Mouse (Mus musculus) embryonic fibroblast, embryonic 13.5 days (primary cell): ENCODE measurements at regions not wholly inside any gene's neighbourhood (a gene's known extent, or its start where the extent isn't known, plus 50 kb on each side); places are given as distances from the start of the nearest gene placed in this dataset.

Source experiments
- CTCF ChIP-seq: IDR thresholded peaks from 2 replicates; pipeline ENCODE4 v1.5.1; 2011; ENCODE audit warnings: mild to moderate bottlenecking, control low read depth, low read length, moderate library complexity, borderline replicate concordance; ENCODE audit not compliant: insufficient read depth
- POLR2A ChIP-seq: IDR thresholded peaks from 2 replicates; pipeline ENCODE4 v1.6.1; 2011; ENCODE audit warnings: low read depth, mild to moderate bottlenecking, control low read depth, low read length, moderate library complexity

DNA sequence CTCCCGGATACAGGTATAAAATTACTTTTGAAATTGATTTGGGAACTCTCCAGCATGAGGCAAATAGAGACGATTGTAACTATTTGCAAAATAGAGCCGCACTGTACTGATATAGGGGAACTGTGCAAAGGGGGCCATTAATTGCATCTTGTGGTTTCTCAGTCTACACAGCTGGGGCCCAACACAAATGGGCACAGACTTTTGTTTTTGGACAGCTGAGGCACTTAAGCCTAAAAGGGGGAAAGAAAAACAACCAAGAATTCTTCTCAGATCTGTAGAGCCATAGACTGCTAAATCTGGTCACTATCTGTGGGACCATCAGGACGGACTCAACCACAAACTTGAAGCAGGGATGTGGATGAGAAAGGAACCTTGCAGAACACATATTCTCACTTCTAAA, 347.9 kb downstream of the Cd83 start:
- no peak for TF ChIP-seq CTCF
- TF ChIP-seq POLR2A, result no peak
